Mouse (Mus musculus) monocyte, adult 5-6 weeks (primary cell): ENCODE measurements around the gene S1pr4. TPM values are rescaled to one million over a fixed set of nuclear protein-coding genes. Genes with fewer than 3 reads are reported as not detected.
A peak's percentile ranks its signal among the peaks of the same experiment; 100 is the strongest.

Experiments used
- ATAC-seq: fragments of 153-309, 156-312 bp; replicated peaks from 2 replicates; pipeline ENCODE4 v1.8.0; 2017; ENCODE audit warnings: mild to moderate bottlenecking; ENCODE audit not compliant: low TSS enrichment, insufficient number of reproducible peaks, severe bottlenecking, poor library complexity, low FRiP score
- total RNA-seq: library from RNA; stranded (forward); fragments of 200-1000, 200-491, 200-594 nt; gene quantifications from 3 replicates; pipeline ENCODE4 v1.2.3, GENCODE M21; 2017

Gene S1pr4
- total RNA-seq, 1 experiment from 2014 or later: 20.5 TPM

GRCm38 (mm10) chr10:81496264-81496901, 3.5 kb downstream of the S1pr4 start, which contains the start of gene Ncln:
Gene Ncln, minus strand, starts transcription at chr10:81496392.
- peak; percentile 71 for ATAC-seq

GRCm38 (mm10) chr10:81495616-81496263, 4.2 kb downstream of the S1pr4 start:
- no peak for ATAC-seq

GRCm38 (mm10) chr10:81495151-81495550, 4.8 kb downstream of the S1pr4 start:
- ATAC-seq: no peak

- 0 out of 2 replicates have a peak, but pooled peaks have one; percentile 7 for ATAC-seq
These were observed 5.5 kb downstream of the S1pr4 start for GRCm38 (mm10) chr10:81494260-81495041.

GRCm38 (mm10) chr10:81493601-81494220, 6.2 kb downstream of the S1pr4 start:
- ATAC-seq: no peak

GRCm38 (mm10) chr10:81492606-81493240, 7.2 kb downstream of the S1pr4 start:
- ATAC-seq: no peak

- no peak for ATAC-seq
These were observed 8.9 kb downstream of the S1pr4 start for GRCm38 (mm10) chr10:81491018-81491417.

GRCm38 (mm10) chr10:81489941-81490340, 10.0 kb downstream of the S1pr4 start:
- no peak for ATAC-seq

GRCm38 (mm10) chr10:81488081-81488480, 11.9 kb downstream of the S1pr4 start:
- no peak for ATAC-seq

GRCm38 (mm10) chr10:81486496-81486895, 13.4 kb downstream of the S1pr4 start:
- ATAC-seq: no peak

- ATAC-seq: no peak
These were observed 14.4 kb downstream of the S1pr4 start for GRCm38 (mm10) chr10:81485479-81486018.

GRCm38 (mm10) chr10:81485060-81485449, 14.9 kb downstream of the S1pr4 start:
- no peak for ATAC-seq

GRCm38 (mm10) chr10:81484441-81485059, 15.4 kb downstream of the S1pr4 start:
- ATAC-seq: no peak

- ATAC-seq: peak; percentile 40; the same call in 1 of the 2 replicates
These were observed 15.9 kb downstream of the S1pr4 start for GRCm38 (mm10) chr10:81483983-81484382.

GRCm38 (mm10) chr10:81482533-81482889, 17.4 kb downstream of the S1pr4 start, which contains the start of gene Celf5:
Gene Celf5, minus strand, starts transcription at chr10:81482709.
- ATAC-seq: no peak

- no peak for ATAC-seq
These were observed 18.1 kb downstream of the S1pr4 start for GRCm38 (mm10) chr10:81481605-81482532.

GRCm38 (mm10) chr10:81474461-81474860, 25.5 kb downstream of the S1pr4 start:
- ATAC-seq: no peak
